Mouse (Mus musculus) thymus, adult 2 months (tissue): ENCODE measurements at regions not wholly inside any gene's neighbourhood (a gene's known extent, or its start where the extent isn't known, plus 50 kb on each side); places are given as distances from the start of the nearest gene placed in this dataset.

Source experiments
- CTCF ChIP-seq: fragments of 200-500 bp; IDR thresholded peaks from 2 replicates; pipeline ENCODE4 v1.5.1; 2012; ENCODE audit warnings: mild to moderate bottlenecking, control low read depth, low read length, moderate library complexity, borderline replicate concordance; ENCODE audit not compliant: control insufficient read depth, poor library complexity, insufficient read depth; ENCODE audit errors: extremely low read depth
- POLR2A ChIP-seq: fragments of 200-500 bp; IDR thresholded peaks from 2 replicates; pipeline ENCODE4 v1.6.1; 2012; ENCODE audit warnings: mild to moderate bottlenecking, low read length, control low read depth, moderate library complexity; ENCODE audit not compliant: control insufficient read depth, poor library complexity, insufficient read depth; ENCODE audit errors: extremely low read depth

DNA sequence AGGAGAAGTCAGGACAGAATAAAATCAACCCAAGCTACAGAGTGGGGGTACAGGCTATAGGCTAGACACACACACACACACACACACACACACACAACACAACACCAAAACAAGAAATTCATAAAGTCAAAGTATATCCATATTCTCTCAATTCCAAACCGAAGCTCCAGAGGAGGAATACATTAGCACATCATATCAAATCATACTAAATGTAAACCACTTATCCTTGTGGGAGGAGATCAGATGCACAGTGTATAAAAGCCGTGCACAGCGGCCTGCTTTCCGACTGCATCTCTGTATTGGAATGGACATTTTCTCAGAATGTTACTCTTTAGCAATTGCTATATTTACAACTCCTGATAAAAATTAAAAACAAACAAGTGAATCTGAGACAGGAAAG is 427.9 kb downstream of the Efnb2 start:
- TF ChIP-seq CTCF (no peak), POLR2A (no peak)
